Mouse (Mus musculus): ENCODE results near the gene Myom3. TPM values are rescaled to one million over a fixed set of nuclear protein-coding genes. Genes with fewer than 3 reads are reported as not detected.
A peak's percentile ranks its signal among the peaks of the same experiment; 100 is the strongest.

Gene Myom3
- polyA plus RNA-seq, 1 experiment from 2014 or later, result 0.45 TPM

DNA sequence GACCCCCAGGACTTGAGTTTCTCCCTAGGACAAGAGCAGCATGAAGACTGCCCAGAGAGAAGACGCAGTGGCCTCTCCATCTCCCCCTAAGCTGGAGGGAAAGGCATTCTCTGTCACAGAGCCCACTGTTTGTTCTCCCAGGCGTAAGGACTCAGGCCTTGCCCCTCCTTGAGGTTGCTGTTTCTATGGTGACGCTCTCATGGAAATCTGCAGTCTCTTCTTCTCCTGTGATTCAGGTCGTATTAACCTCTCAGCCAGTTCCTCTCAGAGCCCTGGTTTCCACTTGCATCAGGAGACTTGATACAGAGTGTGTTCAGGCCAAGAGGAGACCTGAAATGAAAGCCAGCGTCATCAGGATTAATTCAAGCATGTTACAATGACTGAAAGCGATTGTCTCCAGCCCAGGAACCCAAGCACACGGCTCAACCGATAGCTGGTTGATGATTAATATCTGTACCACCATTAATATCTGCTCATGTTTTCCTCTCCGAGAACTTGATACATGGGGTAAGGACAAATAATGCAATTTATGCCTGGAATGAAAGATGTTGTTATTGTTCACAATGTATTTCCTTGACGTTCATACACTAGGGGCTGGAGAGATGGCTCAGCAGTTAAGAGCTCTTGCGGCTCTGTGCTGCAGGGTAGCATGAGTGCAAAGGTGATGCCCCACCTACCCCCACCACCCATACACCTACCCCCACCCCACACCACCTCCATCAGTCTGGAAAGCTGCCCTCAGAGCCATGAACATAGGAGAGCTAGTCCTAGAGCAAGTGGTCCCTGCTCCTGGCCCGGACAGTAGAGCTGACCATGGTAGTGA is 74.0 kb downstream of the Myom3 start:
- peak overlapping the region; percentile 40; the same call in 1 of the 2 replicates for H3K9ac ChIP-seq (ENCODE audit: low read depth, low read length)
- H3K4me1 ChIP-seq (ENCODE audit: control insufficient read depth, insufficient read depth, low read length), result peaks cover 23% of the 10 kb centered on the region
- no peak overlapping the region for H3K4me3 ChIP-seq (ENCODE audit: low read depth, low read length)
- 31% methylated on average over 12 of the region's 12 CpGs for WGBS
- peak; percentile 82 for ATAC-seq
- H3K36me3 ChIP-seq (ENCODE audit: control insufficient read depth, insufficient read depth, low read length), result no peaks in the 10 kb centered on the region
- H3K4me2 ChIP-seq (ENCODE audit: low read length), result peak overlapping the region; percentile 7; the same call in 1 of the 2 replicates
- peak overlapping the region; percentile 87 for H3K27ac ChIP-seq (ENCODE audit: low read length)
- no peaks in the 10 kb centered on the region for H3K9me3 ChIP-seq (replicated peaks; ENCODE audit: control insufficient read depth, low read length, poor library complexity, severe bottlenecking)
- no peaks in the 10 kb centered on the region for H3K27me3 ChIP-seq (ENCODE audit: control insufficient read depth, insufficient read depth, low read depth, low read length)

GRCm38 (mm10) chr4:135834124-135834717 is 74.7 kb downstream of the Myom3 start:
- Histone ChIP-seq H3K9me3 (replicated peaks; ENCODE audit: control insufficient read depth, low read length, poor library complexity, severe bottlenecking) (no peaks in the 10 kb centered on the region), H3K4me2 (ENCODE audit: low read length) (peak overlapping the region; percentile 7; the same call in 1 of the 2 replicates), H3K4me1 (ENCODE audit: control insufficient read depth, insufficient read depth, low read length) (peaks cover 21% of the 10 kb centered on the region), H3K4me3 (ENCODE audit: low read depth, low read length) (no peak overlapping the region), H3K27me3 (ENCODE audit: control insufficient read depth, insufficient read depth, low read depth, low read length) (no peaks in the 10 kb centered on the region), H3K9ac (ENCODE audit: low read depth, low read length) (0 out of 2 replicates have a peak overlapping the region, but pooled peaks have one; percentile 14), H3K36me3 (ENCODE audit: control insufficient read depth, insufficient read depth, low read length) (no peaks in the 10 kb centered on the region), H3K27ac (ENCODE audit: low read length) (peak overlapping the region; percentile 87)
- 87% methylated on average over 8 of the region's 8 CpGs for WGBS
- ATAC-seq, result no peak

DNA sequence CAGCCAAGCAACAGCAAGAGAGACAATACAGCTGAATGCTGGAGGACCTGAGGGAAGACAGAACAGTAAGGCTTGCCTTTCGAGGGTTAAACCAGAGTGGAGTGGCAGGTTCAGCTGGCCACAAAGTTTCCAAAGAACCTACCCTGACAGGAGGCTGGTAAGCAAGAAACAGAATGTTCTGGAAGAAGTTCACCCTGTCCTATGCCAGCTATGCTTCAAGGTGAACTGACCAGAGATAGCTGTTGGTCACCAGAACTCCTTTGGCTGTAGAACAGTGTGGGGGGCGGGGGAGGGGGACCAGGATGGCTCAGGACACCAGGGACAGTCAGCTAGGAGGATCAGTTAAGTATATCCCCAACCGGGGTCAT is 79.4 kb downstream of the Myom3 start:
- no peak overlapping the region for H3K27ac ChIP-seq (ENCODE audit: low read length)
- H3K27me3 ChIP-seq (ENCODE audit: control insufficient read depth, insufficient read depth, low read depth, low read length), result no peaks in the 10 kb centered on the region
- WGBS, result 79% methylated on average over 3 of the region's 3 CpGs
- no peak for ATAC-seq
- no peaks in the 10 kb centered on the region for H3K36me3 ChIP-seq (ENCODE audit: control insufficient read depth, insufficient read depth, low read length)
- no peaks in the 10 kb centered on the region for H3K9me3 ChIP-seq (replicated peaks; ENCODE audit: control insufficient read depth, low read length, poor library complexity, severe bottlenecking)
- H3K4me1 ChIP-seq (ENCODE audit: control insufficient read depth, insufficient read depth, low read length), result peaks cover 3% of the 10 kb centered on the region
- no peak overlapping the region for H3K4me2 ChIP-seq (ENCODE audit: low read length)
- no peak overlapping the region for H3K4me3 ChIP-seq (ENCODE audit: low read depth, low read length)
- no peak overlapping the region for H3K9ac ChIP-seq (ENCODE audit: low read depth, low read length)

DNA sequence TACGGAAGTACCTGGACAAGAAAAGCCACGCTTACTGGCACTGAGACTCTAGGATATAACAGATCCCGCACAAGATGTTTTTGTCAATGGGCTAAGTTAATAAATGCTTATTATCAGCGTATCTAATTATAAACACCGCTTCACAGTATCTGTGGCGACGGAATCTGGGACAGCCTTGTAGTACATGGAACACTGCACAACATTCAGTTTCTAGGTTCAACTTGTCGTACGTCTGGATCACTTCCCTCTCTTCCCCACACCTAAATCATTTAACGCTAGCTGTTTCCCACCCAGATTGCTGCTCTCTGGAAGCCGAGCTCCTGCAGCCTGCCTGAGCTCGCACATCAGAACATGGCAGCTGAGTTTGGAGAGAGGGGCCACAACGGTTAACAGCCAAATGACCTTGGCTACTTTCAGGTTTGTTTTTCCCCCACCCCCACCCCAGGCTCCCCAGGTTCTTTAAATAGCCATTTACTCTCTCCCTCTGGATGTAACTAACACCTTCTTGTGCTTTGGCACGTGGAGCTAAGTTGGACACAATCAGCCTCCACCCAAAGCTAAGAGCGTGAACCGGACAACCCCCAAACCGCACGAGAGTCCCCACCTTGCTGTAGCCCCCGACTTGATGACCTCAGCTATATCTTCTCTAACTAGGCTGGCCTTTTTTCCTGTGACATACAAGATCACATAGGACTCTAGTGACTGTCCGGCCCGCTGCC is 79.9 kb downstream of the Myom3 start:
- 89% methylated on average over 21 of the region's 21 CpGs for WGBS
- ATAC-seq, result no peak

DNA sequence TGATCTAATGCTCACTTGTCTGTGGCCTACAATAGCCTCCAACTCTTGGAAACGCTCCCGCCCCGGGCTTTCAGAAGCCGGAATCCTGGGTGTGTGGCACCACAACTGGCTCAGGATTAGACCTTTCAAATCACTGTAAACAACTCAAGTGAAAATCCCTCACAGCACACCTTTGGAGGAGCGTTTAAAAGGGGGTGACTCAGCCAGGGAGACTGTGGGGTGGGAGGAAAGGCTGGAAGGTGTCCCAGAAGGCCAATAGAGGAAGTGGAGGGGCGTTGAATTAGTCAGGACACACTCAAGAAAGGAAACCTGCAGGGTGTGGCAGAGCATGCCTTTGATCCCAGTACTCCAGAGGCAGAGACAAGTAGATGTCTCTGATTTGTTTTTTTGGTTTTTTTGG is 84.9 kb downstream of the Myom3 start:
- WGBS, result 83% methylated on average over 6 of the region's 6 CpGs
- no peak overlapping the region for H3K9ac ChIP-seq (ENCODE audit: low read depth, low read length)
- H3K27me3 ChIP-seq (ENCODE audit: control insufficient read depth, insufficient read depth, low read depth, low read length), result no peaks in the 10 kb centered on the region
- no peaks in the 10 kb centered on the region for H3K4me1 ChIP-seq (ENCODE audit: control insufficient read depth, insufficient read depth, low read length)
- H3K4me3 ChIP-seq (ENCODE audit: low read depth, low read length), result no peak overlapping the region
- no peak for ATAC-seq
- no peak overlapping the region for H3K27ac ChIP-seq (ENCODE audit: low read length)
- H3K4me2 ChIP-seq (ENCODE audit: low read length), result no peak overlapping the region
- no peaks in the 10 kb centered on the region for H3K36me3 ChIP-seq (ENCODE audit: control insufficient read depth, insufficient read depth, low read length)
- H3K9me3 ChIP-seq (replicated peaks; ENCODE audit: control insufficient read depth, low read length, poor library complexity, severe bottlenecking), result no peaks in the 10 kb centered on the region

More for the DNA sequence above, 79.9 kb downstream of the Myom3 start:
- no peak overlapping the region for H3K27ac ChIP-seq (ENCODE audit: low read length)
- no peaks in the 10 kb centered on the region for H3K9me3 ChIP-seq (replicated peaks; ENCODE audit: control insufficient read depth, low read length, poor library complexity, severe bottlenecking)
- H3K4me2 ChIP-seq (ENCODE audit: low read length), result no peak overlapping the region
- H3K27me3 ChIP-seq (ENCODE audit: control insufficient read depth, insufficient read depth, low read depth, low read length), result no peaks in the 10 kb centered on the region
- H3K4me3 ChIP-seq (ENCODE audit: low read depth, low read length), result no peak overlapping the region
- no peaks in the 10 kb centered on the region for H3K4me1 ChIP-seq (ENCODE audit: control insufficient read depth, insufficient read depth, low read length)
- no peaks in the 10 kb centered on the region for H3K36me3 ChIP-seq (ENCODE audit: control insufficient read depth, insufficient read depth, low read length)
- no peak overlapping the region for H3K9ac ChIP-seq (ENCODE audit: low read depth, low read length)

DNA sequence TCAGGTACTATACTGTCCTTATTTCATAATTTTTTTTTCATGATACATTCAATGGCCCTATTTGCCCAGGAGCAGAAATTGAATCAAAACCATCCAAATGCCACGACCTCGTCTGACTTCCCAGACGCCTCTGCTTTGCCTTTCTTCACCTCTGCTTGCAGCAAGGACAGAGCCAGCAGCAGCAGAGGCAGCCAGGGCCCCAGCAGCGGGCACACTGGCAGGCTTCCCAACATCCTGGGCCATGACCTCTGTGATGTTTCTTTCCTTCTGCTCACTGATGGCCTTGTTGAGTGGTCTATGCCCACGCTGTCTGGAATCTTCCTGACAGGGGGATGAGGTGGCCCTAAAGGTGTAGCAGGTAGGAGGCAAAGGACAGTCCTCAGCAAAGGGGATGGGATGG is 88.1 kb downstream of the Myom3 start:
- Histone ChIP-seq H3K27ac (ENCODE audit: low read length) (no peak overlapping the region), H3K9ac (ENCODE audit: low read depth, low read length) (no peak overlapping the region), H3K4me3 (ENCODE audit: low read depth, low read length) (no peak overlapping the region), H3K4me2 (ENCODE audit: low read length) (no peak overlapping the region), H3K36me3 (ENCODE audit: control insufficient read depth, insufficient read depth, low read length) (no peaks in the 10 kb centered on the region), H3K4me1 (ENCODE audit: control insufficient read depth, insufficient read depth, low read length) (peaks cover 7% of the 10 kb centered on the region), H3K9me3 (replicated peaks; ENCODE audit: control insufficient read depth, low read length, poor library complexity, severe bottlenecking) (no peaks in the 10 kb centered on the region), H3K27me3 (ENCODE audit: control insufficient read depth, insufficient read depth, low read depth, low read length) (no peaks in the 10 kb centered on the region)
- 66% methylated on average over 5 of the region's 5 CpGs for WGBS
- ATAC-seq, result no peak

DNA sequence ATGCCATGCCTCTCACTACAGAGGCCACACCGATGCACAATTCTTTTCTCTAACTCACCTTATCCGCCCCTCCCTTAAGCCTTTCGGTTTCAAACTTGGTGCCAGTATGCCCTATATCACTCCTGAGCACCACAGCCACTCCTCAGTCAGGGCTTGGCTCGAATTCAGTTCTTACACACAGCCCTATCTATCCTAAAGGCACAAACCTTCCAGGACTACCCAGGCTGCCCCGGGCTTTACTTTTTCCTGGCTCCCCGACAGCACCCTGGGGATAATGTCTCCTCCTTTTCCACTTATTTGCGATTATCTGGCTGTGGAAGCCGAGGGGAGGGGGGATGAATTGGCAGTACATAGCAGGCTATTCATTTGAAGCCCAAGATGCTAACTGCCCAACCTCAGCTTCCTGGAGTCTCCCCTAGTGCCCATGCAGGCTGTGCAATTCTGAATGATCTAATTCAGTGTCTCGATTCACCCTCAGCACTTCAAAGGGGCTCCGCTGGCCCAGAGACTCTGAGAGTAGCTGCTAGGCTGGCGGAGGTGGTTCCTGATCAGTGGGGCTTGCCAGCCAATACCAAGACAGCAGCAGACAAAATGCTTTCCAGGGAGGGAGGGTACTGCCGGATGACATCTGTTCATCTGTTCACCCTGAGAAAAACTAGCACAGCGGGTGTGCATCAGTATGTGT is 91.0 kb downstream of the Myom3 start:
- WGBS, result 21% methylated on average over 13 of the region's 13 CpGs
- no peaks in the 10 kb centered on the region for H3K36me3 ChIP-seq (ENCODE audit: control insufficient read depth, insufficient read depth, low read length)
- no peaks in the 10 kb centered on the region for H3K9me3 ChIP-seq (replicated peaks; ENCODE audit: control insufficient read depth, low read length, poor library complexity, severe bottlenecking)
- peak overlapping the region; percentile 29 for H3K4me2 ChIP-seq (ENCODE audit: low read length)
- peak; percentile 69; the same call in 1 of the 2 replicates for ATAC-seq
- no peak overlapping the region for H3K4me3 ChIP-seq (ENCODE audit: low read depth, low read length)
- H3K27me3 ChIP-seq (ENCODE audit: control insufficient read depth, insufficient read depth, low read depth, low read length), result no peaks in the 10 kb centered on the region
- peak overlapping the region; percentile 59 for H3K27ac ChIP-seq (ENCODE audit: low read length)
- H3K4me1 ChIP-seq (ENCODE audit: control insufficient read depth, insufficient read depth, low read length), result peaks cover 14% of the 10 kb centered on the region
- peak overlapping the region; percentile 38; the same call in 1 of the 2 replicates for H3K9ac ChIP-seq (ENCODE audit: low read depth, low read length)

DNA sequence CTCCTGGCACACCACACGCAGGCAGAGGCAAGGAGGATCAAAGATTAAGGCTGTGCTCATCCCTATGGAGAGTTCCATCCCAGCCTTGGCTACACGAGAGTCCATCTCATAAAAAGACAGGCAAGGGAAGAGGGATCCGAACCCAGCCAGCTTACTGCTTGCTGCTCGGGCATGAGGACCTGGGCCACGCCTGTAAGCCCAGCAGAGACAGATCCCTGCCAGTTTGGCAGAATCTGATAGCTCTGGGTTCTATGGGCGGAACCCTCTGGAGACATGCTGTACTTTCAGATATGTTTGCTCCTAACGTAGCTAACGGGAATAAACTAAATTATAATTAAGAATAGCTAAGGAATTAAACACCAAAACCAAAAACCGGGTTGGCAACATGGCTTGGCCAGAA is 92.4 kb downstream of the Myom3 start:
- Histone ChIP-seq H3K9me3 (replicated peaks; ENCODE audit: control insufficient read depth, low read length, poor library complexity, severe bottlenecking) (no peaks in the 10 kb centered on the region), H3K4me2 (ENCODE audit: low read length) (no peak overlapping the region), H3K4me3 (ENCODE audit: low read depth, low read length) (no peak overlapping the region), H3K4me1 (ENCODE audit: control insufficient read depth, insufficient read depth, low read length) (peaks cover 14% of the 10 kb centered on the region), H3K27ac (ENCODE audit: low read length) (no peak overlapping the region), H3K36me3 (ENCODE audit: control insufficient read depth, insufficient read depth, low read length) (no peaks in the 10 kb centered on the region), H3K27me3 (ENCODE audit: control insufficient read depth, insufficient read depth, low read depth, low read length) (no peaks in the 10 kb centered on the region), H3K9ac (ENCODE audit: low read depth, low read length) (no peak overlapping the region)
- 90% methylated on average over 9 of the region's 9 CpGs for WGBS
- no peak for ATAC-seq

All from midbrain, embryonic 16.5 days (tissue).